Mouse (Mus musculus) kidney, postnatal 14 days (tissue): Measurements from ENCODE around the gene Pacsin1.

Experiments
- DNase-seq: peaks from one replicate; pipeline ENCODE4 v3.0.0; 2022; ENCODE audit warnings: mixed read lengths

Gene Pacsin1

GRCm38 (mm10) chr17:27726527-27726926, 71.2 kb downstream of the Pacsin1 start:
- DNase-seq, result no peak

GRCm38 (mm10) chr17:27728770-27729169, 73.5 kb downstream of the Pacsin1 start, which contains the start of gene Spdef:
Gene Spdef, minus strand, starts transcription at chr17:27728955.
- DNase-seq, result no peak

GRCm38 (mm10) chr17:27732152-27732551, 76.8 kb downstream of the Pacsin1 start:
- DNase-seq, result no peak

GRCm38 (mm10) chr17:27732694-27733093, 77.4 kb downstream of the Pacsin1 start:
- no peak for DNase-seq

GRCm38 (mm10) chr17:27734344-27735073, 79.2 kb downstream of the Pacsin1 start:
- no peak for DNase-seq

GRCm38 (mm10) chr17:27740961-27741360, 85.7 kb downstream of the Pacsin1 start:
- DNase-seq, result no peak

GRCm38 (mm10) chr17:27746446-27746845, 91.1 kb downstream of the Pacsin1 start:
- no peak for DNase-seq

- DNase-seq, result no peak
Measured at GRCm38 (mm10) chr17:27748123-27748522, 92.8 kb downstream of the Pacsin1 start.

- no peak for DNase-seq
Measured at GRCm38 (mm10) chr17:27750451-27750942, 95.2 kb downstream of the Pacsin1 start.

- no peak for DNase-seq
Measured at GRCm38 (mm10) chr17:27751314-27752202, 96.2 kb downstream of the Pacsin1 start.

- no peak for DNase-seq
Measured at GRCm38 (mm10) chr17:27760169-27760568, 104.9 kb downstream of the Pacsin1 start.
